ENCODE assay signal across 8 mouse cellular contexts in the genomic region with DNA sequence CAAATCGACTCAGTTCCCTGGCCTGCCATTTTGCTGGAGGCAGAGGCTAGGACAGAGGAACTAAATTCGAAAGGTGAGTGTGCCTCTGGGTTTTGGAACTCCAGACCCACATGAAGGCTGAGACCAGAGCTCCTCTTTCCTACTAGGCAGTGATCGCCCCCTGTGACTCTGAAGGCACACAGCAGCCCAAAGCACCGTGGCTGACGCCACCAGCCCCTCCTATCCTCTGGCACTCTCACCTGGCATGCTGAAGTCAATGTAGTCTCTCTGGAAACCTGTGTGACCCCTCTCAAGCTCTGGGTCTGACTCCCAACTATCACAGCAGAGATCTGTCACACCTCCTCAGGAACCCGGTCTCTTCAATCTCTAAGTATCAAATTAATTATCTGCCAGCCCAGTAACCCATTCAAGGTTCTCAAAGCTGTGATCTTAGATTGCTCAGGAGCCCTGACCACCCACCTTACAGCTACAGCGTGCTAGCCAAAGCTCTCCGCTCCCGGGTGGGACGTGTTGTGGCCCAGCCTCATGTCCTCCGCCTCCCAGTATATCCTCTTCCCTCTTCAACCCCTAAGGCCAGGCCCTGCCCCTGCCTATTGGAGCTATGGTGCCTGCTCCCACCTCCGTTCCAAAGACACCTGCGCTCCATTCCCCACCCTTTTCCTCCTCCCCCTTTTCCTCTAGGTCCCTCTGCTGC. TPM values are rescaled to one million over a fixed set of nuclear protein-coding genes. Genes with fewer than 3 reads are reported as not detected.
DNase-seq lines count a peak whose midpoint lies in the region; ATAC-seq and TF ChIP-seq lines count a peak whose summit lies in the region.

No protein-coding gene starts in this region.

- H3K27ac ChIP-seq in kidney, postnatal 0 days = no peak overlapping the region
- H3K27ac ChIP-seq in limb, embryonic 14.5 days (replicated peaks; ENCODE audit: low read depth, low read length) = no peak overlapping the region

- H3K4me3 ChIP-seq in kidney, postnatal 0 days (replicated peaks; ENCODE audit: low read depth, low read length) = peak overlapping the region; percentile 57
- H3K4me3 ChIP-seq in limb, embryonic 14.5 days (replicated peaks; ENCODE audit: low read length) = peak overlapping the region; percentile 68

- H3K36me3 ChIP-seq in kidney, postnatal 0 days (ENCODE audit: insufficient read depth, low read length) = no peaks in the 10 kb centered on the region
- no peaks in the 10 kb centered on the region for H3K36me3 ChIP-seq in limb, embryonic 14.5 days (ENCODE audit: control insufficient read depth, insufficient read depth, low read length)

- peak overlapping the region; percentile 97 for H3K4me2 ChIP-seq in kidney, postnatal 0 days (ENCODE audit: low read length)
- peak overlapping the region; percentile 98 for H3K4me2 ChIP-seq in limb, embryonic 14.5 days (replicated peaks; ENCODE audit: low read depth, low read length, severe bottlenecking)

- H3K9ac ChIP-seq in kidney, postnatal 0 days (ENCODE audit: low read depth, low read length) = no peak overlapping the region
- 0 out of 2 replicates have a peak overlapping the region, but pooled peaks have one; percentile 47 for H3K9ac ChIP-seq in limb, embryonic 14.5 days (ENCODE audit: low read depth, low read length, severe bottlenecking)

- peak; percentile 35; the same call in 1 of the 2 replicates for TF ChIP-seq CTCF in kidney, postnatal 0 days (IDR thresholded peaks at IDR 0.05; ENCODE audit: low read depth)

- WGBS in kidney, postnatal 0 days = 8% methylated on average over 13 of the region's 13 CpGs
- 9% methylated on average over 13 of the region's 13 CpGs for WGBS in limb, embryonic 14.5 days

- ATAC-seq in kidney, postnatal 0 days (replicated peaks; ENCODE audit: low FRiP score, low read depth) = peak; percentile 40; the same call in 1 of the 2 replicates
- ATAC-seq in limb, embryonic 14.5 days (ENCODE audit: low FRiP score, low read depth) = peak; percentile 35; the same call in 1 of the 2 replicates

- no peak for TF ChIP-seq POLR2A in limb, embryonic 14.5 days (IDR thresholded peaks at IDR 0.05; ENCODE audit: borderline replicate concordance, extremely low read depth, insufficient read depth, insufficient read length)

- DNase-seq in kidney, postnatal 0 days (ENCODE audit: low spot score) = peak; percentile 8
- DNase-seq in kidney, postnatal 14 days = no peak
- peak; percentile 28 for DNase-seq in cerebellum, adult 9-11 months
- DNase-seq in frontal cortex, postnatal 14 days (ENCODE audit: low spot score in 2 of 2) = peak; percentile 19 to 28
- DNase-seq in limb, embryonic 14.5 days (ENCODE audit: low spot score) = no peak
- DNase-seq in right cerebral cortex, postnatal 14 days = peak; percentile 28
- DNase-seq in urinary bladder, postnatal 10 days (ENCODE audit: low spot score) = no peak
- DNase-seq in spleen, postnatal 14 days (ENCODE audit: low spot score in 2 of 2) = no peak

- no peaks in the 10 kb centered on the region for H3K4me1 ChIP-seq in kidney, postnatal 0 days (replicated peaks; ENCODE audit: insufficient read depth, low read length)
- H3K4me1 ChIP-seq in limb, embryonic 14.5 days (ENCODE audit: control insufficient read depth, insufficient read depth, low read length) = peaks cover 9% of the 10 kb centered on the region; the same call in 1 of the 2 replicates

- H3K9me3 ChIP-seq in kidney, postnatal 0 days (replicated peaks; ENCODE audit: low read length) = no peaks in the 10 kb centered on the region
- H3K9me3 ChIP-seq in limb, embryonic 14.5 days (ENCODE audit: control insufficient read depth, low read length) = no peaks in the 10 kb centered on the region

- H3K27me3 ChIP-seq in kidney, postnatal 0 days (ENCODE audit: insufficient read depth, low read length) = peaks cover 32% of the 10 kb centered on the region
- peaks cover 42% of the 10 kb centered on the region for H3K27me3 ChIP-seq in limb, embryonic 14.5 days (ENCODE audit: control insufficient read depth, insufficient read depth, low read length)

RNA-seq across cellular contexts. Expression of a gene that starts 0.4 kb away (rescaled TPM):
- polyA plus RNA-seq in kidney, postnatal 0 days (2015; fragmentation: Nextera tagmentation; extraction: Ambion mirVana) = 0.17 and 0.23 TPM in 2 replicates
- polyA plus RNA-seq in limb, embryonic 14.5 days (2012; rRNA removed) = 0.96 and 1.3 TPM in 2 replicates
- 1.7 and 1.8 TPM in 2 replicates for polyA plus RNA-seq in limb, embryonic 14.5 days (2014; fragmentation: Nextera tagmentation; extraction: Ambion mirVana)

Comparison
In these comparisons a context has a peak if more than half of its experiments do, and no peak if none do; other contexts are left out.
1. DNase-seq: peak in kidney, postnatal 0 days (single experiment), cerebellum, adult 9-11 months (single experiment), frontal cortex, postnatal 14 days (2 of 2) and right cerebral cortex, postnatal 14 days (single experiment); none in kidney, postnatal 14 days (single experiment), limb, embryonic 14.5 days (single experiment), urinary bladder, postnatal 10 days (single experiment) and spleen, postnatal 14 days (0 of 2).